Mouse (Mus musculus): ENCODE data around the gene Mrps18b. TPM values are rescaled to one million over a fixed set of nuclear protein-coding genes. Genes with fewer than 3 reads are reported as not detected.

Mrps18b gene
- polyA plus RNA-seq, 1 experiment = 104 TPM

- Histone ChIP-seq H3K4me3 (no peak overlapping the region), H3K79me2 (ENCODE audit: control insufficient read depth, insufficient read depth) (no peaks in the 10 kb centered on the region), H3ac (ENCODE audit: control insufficient read depth, insufficient read length) (no peak overlapping the region), H3K27me3 (ENCODE audit: control insufficient read depth, insufficient read depth, insufficient read length) (no peaks in the 10 kb centered on the region), H3K36me3 (ENCODE audit: control insufficient read depth, insufficient read depth) (peaks cover 7% of the 10 kb centered on the region), H3K4me2 (ENCODE audit: low read depth) (no peak overlapping the region)
- TF ChIP-seq SRF (IDR thresholded peaks at IDR 0.05; ENCODE audit: control insufficient read depth, insufficient read length, low read depth) (no peak), MAX (IDR thresholded peaks at IDR 0.05; ENCODE audit: low read depth) (no peak), POLR2A (IDR thresholded peaks at IDR 0.05; ENCODE audit: insufficient read length, low read depth) (no peak), MYOG (IDR thresholded peaks at IDR 0.05; ENCODE audit: control insufficient read depth in 1 of 3, insufficient read depth in 1 of 3, insufficient read length in 2 of 3, low read depth in 2 of 3) (no peak), REST (IDR thresholded peaks at IDR 0.05; ENCODE audit: insufficient read depth, insufficient read length) (no peak), CEBPB (IDR thresholded peaks at IDR 0.05; ENCODE audit: insufficient read depth, poor library complexity, severe bottlenecking) (no peak), E2F4 (IDR thresholded peaks at IDR 0.05; ENCODE audit: insufficient read depth) (no peak), POLR2AphosphoS2 (IDR thresholded peaks at IDR 0.05; ENCODE audit: insufficient read length, low read depth) (no peak), USF1 (IDR thresholded peaks at IDR 0.05; ENCODE audit: low read depth) (no peak), TCF12 (IDR thresholded peaks at IDR 0.05; ENCODE audit: insufficient read depth, poor library complexity, severe bottlenecking) (no peak)
These were observed 12.2 kb downstream of the Mrps18b start for GRCm38 (mm10) chr17:35903992-35904355.

- no peak overlapping the region for H3K4me3 ChIP-seq
- TF ChIP-seq SRF (IDR thresholded peaks at IDR 0.05; ENCODE audit: control insufficient read depth, insufficient read length, low read depth) = no peak
- no peak for TF ChIP-seq REST (IDR thresholded peaks at IDR 0.05; ENCODE audit: insufficient read depth, insufficient read length)
- no peak for TF ChIP-seq MAX (IDR thresholded peaks at IDR 0.05; ENCODE audit: low read depth)
- no peak for TF ChIP-seq POLR2AphosphoS2 (IDR thresholded peaks at IDR 0.05; ENCODE audit: insufficient read length, low read depth)
- no peak for TF ChIP-seq MYOG (IDR thresholded peaks at IDR 0.05; ENCODE audit: control insufficient read depth in 1 of 3, insufficient read depth in 1 of 3, insufficient read length in 2 of 3, low read depth in 2 of 3)
- no peak for TF ChIP-seq TCF3 (IDR thresholded peaks at IDR 0.05; ENCODE audit: insufficient read length, low read depth)
- H3K27me3 ChIP-seq (ENCODE audit: control insufficient read depth, insufficient read depth, insufficient read length) = no peaks in the 10 kb centered on the region
- no peaks in the 10 kb centered on the region for H3K79me2 ChIP-seq (ENCODE audit: control insufficient read depth, insufficient read depth)
- peaks cover 7% of the 10 kb centered on the region for H3K36me3 ChIP-seq (ENCODE audit: control insufficient read depth, insufficient read depth)
- H3K4me2 ChIP-seq (ENCODE audit: low read depth) = no peak overlapping the region
- no peak overlapping the region for H3ac ChIP-seq (ENCODE audit: control insufficient read depth, insufficient read length)
These were observed 12.7 kb downstream of the Mrps18b start for GRCm38 (mm10) chr17:35903343-35903991.

- no peak overlapping the region for H3K4me2 ChIP-seq (ENCODE audit: low read depth)
- H3K79me2 ChIP-seq (ENCODE audit: control insufficient read depth, insufficient read depth) = peaks cover 5% of the 10 kb centered on the region
- no peaks in the 10 kb centered on the region for H3K27me3 ChIP-seq (ENCODE audit: control insufficient read depth, insufficient read depth, insufficient read length)
- no peak overlapping the region for H3K4me3 ChIP-seq
- no peak overlapping the region for H3ac ChIP-seq (ENCODE audit: control insufficient read depth, insufficient read length)
- TF ChIP-seq POLR2AphosphoS2 (IDR thresholded peaks at IDR 0.05; ENCODE audit: insufficient read length, low read depth) (no peak), TCF12 (IDR thresholded peaks at IDR 0.05; ENCODE audit: insufficient read depth, poor library complexity, severe bottlenecking) (no peak), MYOG (IDR thresholded peaks at IDR 0.05; ENCODE audit: control insufficient read depth in 1 of 3, insufficient read depth in 1 of 3, insufficient read length in 2 of 3, low read depth in 2 of 3) (no peak), POLR2A (IDR thresholded peaks at IDR 0.05; ENCODE audit: insufficient read length, low read depth) (no peak), USF1 (IDR thresholded peaks at IDR 0.05; ENCODE audit: low read depth) (no peak), E2F4 (IDR thresholded peaks at IDR 0.05; ENCODE audit: insufficient read depth) (no peak), CEBPB (IDR thresholded peaks at IDR 0.05; ENCODE audit: insufficient read depth, poor library complexity, severe bottlenecking) (no peak), MYOD1 (IDR thresholded peaks at IDR 0.05; ENCODE audit: control insufficient read depth in 1 of 3, insufficient read length in 2 of 3, low read depth in 2 of 3) (no peak), SRF (IDR thresholded peaks at IDR 0.05; ENCODE audit: control insufficient read depth, insufficient read length, low read depth) (no peak), TCF3 (IDR thresholded peaks at IDR 0.05; ENCODE audit: insufficient read length, low read depth) (no peak), MAX (IDR thresholded peaks at IDR 0.05; ENCODE audit: low read depth) (no peak), REST (IDR thresholded peaks at IDR 0.05; ENCODE audit: insufficient read depth, insufficient read length) (no peak)
- no peaks in the 10 kb centered on the region for H3K36me3 ChIP-seq (ENCODE audit: control insufficient read depth, insufficient read depth)
These were observed 15.6 kb downstream of the Mrps18b start for GRCm38 (mm10) chr17:35900636-35901035.

GRCm38 (mm10) chr17:35897644-35898573 lies 18.3 kb downstream of the Mrps18b start:
- TF ChIP-seq MYOG (IDR thresholded peaks at IDR 0.05; ENCODE audit: control insufficient read depth in 1 of 3, insufficient read depth in 1 of 3, insufficient read length in 2 of 3, low read depth in 2 of 3) (peak in 1 of 3 experiments; percentile 19), TCF12 (IDR thresholded peaks at IDR 0.05; ENCODE audit: insufficient read depth, poor library complexity, severe bottlenecking) (no peak)
- Histone ChIP-seq H3K27me3 (ENCODE audit: control insufficient read depth, insufficient read depth, insufficient read length) (no peaks in the 10 kb centered on the region), H3K79me2 (ENCODE audit: control insufficient read depth, insufficient read depth) (peaks cover 5% of the 10 kb centered on the region), H3K4me3 (peak overlapping the region; percentile 30), H3K4me2 (ENCODE audit: low read depth) (peak overlapping the region; percentile 83), H3K36me3 (ENCODE audit: control insufficient read depth, insufficient read depth) (no peaks in the 10 kb centered on the region), H3ac (ENCODE audit: control insufficient read depth, insufficient read length) (peak overlapping the region; percentile 76)

Measured in myocyte (in vitro differentiated cells).